Mouse (Mus musculus) adrenal gland, postnatal 4 days (tissue): Measurements from ENCODE around the gene Ahcyl1. TPM values are rescaled to one million over a fixed set of nuclear protein-coding genes. Genes with fewer than 3 reads are reported as not detected.
"Not testable (repeated sequence)": the region's sequence is repeated elsewhere in the genome, so short reads cannot be mapped to it uniquely, and the experiment has no call there.

ENCODE experiments used
- DNase-seq, 2 experiments: peaks; one replicate each; pipeline ENCODE4 v3.0.0; 2021 to 2022; ENCODE audit warnings: low spot score in 2 of 2, mixed read lengths in 2 of 2
- total RNA-seq, 2 experiments: library from RNA; stranded (reverse); gene quantifications; 2 replicates each; pipeline ENCODE4 v1.2.3; 2021

Gene Ahcyl1
- total RNA-seq, 2 experiments from 2014 or later = 171 to 173 TPM

GRCm38 (mm10) chr3:107659000-107659399 is 37.4 kb downstream of the Ahcyl1 start:
- no peak for DNase-seq

GRCm38 (mm10) chr3:107656888-107657287 is 39.5 kb downstream of the Ahcyl1 start:
- DNase-seq = no peak

- no peak for DNase-seq
Observed at GRCm38 (mm10) chr3:107656151-107656550, 40.2 kb downstream of the Ahcyl1 start.

- DNase-seq = no peak
Observed at GRCm38 (mm10) chr3:107655491-107655890, 40.9 kb downstream of the Ahcyl1 start.

GRCm38 (mm10) chr3:107654861-107655260 is 41.5 kb downstream of the Ahcyl1 start:
- DNase-seq = no peak

- DNase-seq = no peak
Observed at GRCm38 (mm10) chr3:107652968-107653367, 43.4 kb downstream of the Ahcyl1 start.

GRCm38 (mm10) chr3:107650276-107650675 is 46.1 kb downstream of the Ahcyl1 start:
- DNase-seq = not testable (repeated sequence)

GRCm38 (mm10) chr3:107646947-107647346 is 49.4 kb downstream of the Ahcyl1 start:
- DNase-seq = no peak

- no peak for DNase-seq
Observed at GRCm38 (mm10) chr3:107637606-107638172, 58.7 kb downstream of the Ahcyl1 start.

- DNase-seq = no peak
Observed at GRCm38 (mm10) chr3:107636236-107636635, 60.1 kb downstream of the Ahcyl1 start.

- DNase-seq = no peak
Observed at GRCm38 (mm10) chr3:107635836-107636235, 60.5 kb downstream of the Ahcyl1 start.

- no peak for DNase-seq
Observed at GRCm38 (mm10) chr3:107633906-107634305, 62.5 kb downstream of the Ahcyl1 start.

GRCm38 (mm10) chr3:107632786-107633185 is 63.6 kb downstream of the Ahcyl1 start:
- DNase-seq = no peak

- DNase-seq = peak; percentile 80 to 85
Observed at GRCm38 (mm10) chr3:107631523-107631958, 64.8 kb downstream of the Ahcyl1 start, which contains the start of gene Strip1. TSS of gene Strip1 (minus strand) at chr3:107631694.

GRCm38 (mm10) chr3:107630682-107631522 is 65.5 kb downstream of the Ahcyl1 start, which contains the start of gene Gm10961:
TSS of gene Gm10961 (plus strand) at chr3:107631322.
- peak in 1 of 2 experiments; percentile 27 for DNase-seq

GRCm38 (mm10) chr3:107629411-107629810 is 66.9 kb downstream of the Ahcyl1 start:
- DNase-seq = no peak

GRCm38 (mm10) chr3:107628551-107628950 is 67.8 kb downstream of the Ahcyl1 start:
- no peak for DNase-seq

GRCm38 (mm10) chr3:107627641-107628040 is 68.7 kb downstream of the Ahcyl1 start:
- no peak for DNase-seq

- DNase-seq = no peak
Observed at GRCm38 (mm10) chr3:107626751-107627150, 69.6 kb downstream of the Ahcyl1 start.

- DNase-seq = no peak
Observed at GRCm38 (mm10) chr3:107625536-107625935, 70.8 kb downstream of the Ahcyl1 start.

- no peak for DNase-seq
Observed at GRCm38 (mm10) chr3:107624424-107624823, 71.9 kb downstream of the Ahcyl1 start.

GRCm38 (mm10) chr3:107622537-107622936 is 73.8 kb downstream of the Ahcyl1 start:
- no peak for DNase-seq
